Mouse (Mus musculus) monocyte, adult 59 days (primary cell): ENCODE results near the gene Rfng. TPM values are rescaled to one million over a fixed set of nuclear protein-coding genes. Genes with fewer than 3 reads are reported as not detected.

Source experiments
- total RNA-seq, 2 experiments: library from RNA; stranded (reverse); gene quantifications; one replicate each; pipeline ENCODE4 v1.2.4; 2023

The Rfng gene
- 10 to 100 TPM; 16.9 to 20.9 TPM for total RNA-seq

GRCm38 (mm10) chr11:120784064-120784791 lies at the start of gene Rfng, which contains the start of gene Gps1:
TSS of gene Rfng (minus strand) at chr11:120784207.
TSS of gene Gps1 (plus strand) at chr11:120784272.

GRCm38 (mm10) chr11:120823956-120824786 lies 40.2 kb upstream of the Rfng start, which contains the start of gene Fasn:
TSS of gene Fasn (minus strand) at chr11:120824547.

GRCm38 (mm10) chr11:120795756-120796613 lies 12.0 kb upstream of the Rfng start, which contains the start of gene Dus1l:
TSS of gene Dus1l (minus strand) at chr11:120796403.

GRCm38 (mm10) chr11:120762672-120763041 lies 21.4 kb downstream of the Rfng start, which contains the start of gene Hmga1b:
TSS of gene Hmga1b (plus strand) at chr11:120762794.

GRCm38 (mm10) chr11:120731858-120732680 lies 51.9 kb downstream of the Rfng start, which contains the start of gene Cbr2:
TSS of gene Cbr2 (minus strand) at chr11:120732114.

Other genes starting within 250 kb of the Rfng start
- 10 to 100 TPM; 52.0 to 52.6 TPM for gene Mcrip1, start 234.5 kb downstream of the Rfng start, total RNA-seq
- gene Ppp1r27, start 233.1 kb downstream of the Rfng start, total RNA-seq = not detected
- gene P4hb, start 211.0 kb downstream of the Rfng start, total RNA-seq = 100 to 1,000 TPM; 348 to 375 TPM
- gene Arhgdia, start 202.6 kb downstream of the Rfng start, total RNA-seq = 100 to 1,000 TPM; 623 to 655 TPM
- 100 to 1,000 TPM in 1 of 2 experiments, 10 to 100 TPM in 1; 90.1 to 103 TPM for gene Alyref, start 185.8 kb downstream of the Rfng start, total RNA-seq
- gene Anapc11, start 185.8 kb downstream of the Rfng start, total RNA-seq = 10 to 100 TPM; 55.8 to 56.4 TPM
- 1 to 10 TPM in 1 of 2 experiments, not detected in 1; 1.4 TPM for gene Npb, start 175.7 kb downstream of the Rfng start, total RNA-seq
- gene Pcyt2, start 166.3 kb downstream of the Rfng start, total RNA-seq = 10 to 100 TPM; 66.8 to 75.4 TPM
- 100 to 1,000 TPM; 122 to 125 TPM for gene Sirt7, start 159.0 kb downstream of the Rfng start, total RNA-seq
- 100 to 1,000 TPM in 1 of 2 experiments, 10 to 100 TPM in 1; 96.6 to 101 TPM for gene Mafg, start 150.6 kb downstream of the Rfng start, total RNA-seq
- under 1 TPM in 1 of 2 experiments, not detected in 1; 0.27 TPM for gene Pycr1, start 140.4 kb downstream of the Rfng start, total RNA-seq
- not detected for gene Myadml2, start 136.0 kb downstream of the Rfng start, total RNA-seq
- not detected for gene Notum, start 123.0 kb downstream of the Rfng start, total RNA-seq
- gene Aspscr1, start 111.2 kb downstream of the Rfng start, total RNA-seq = 10 to 100 TPM; 77.9 to 83.1 TPM
- gene Cenpx, start 70.5 kb downstream of the Rfng start, total RNA-seq = 10 to 100 TPM; 34.6 to 45.6 TPM
- 10 to 100 TPM; 30.5 to 36.0 TPM for gene Lrrc45, start 70.3 kb downstream of the Rfng start, total RNA-seq
- 1 to 10 TPM; 1.0 to 2.9 TPM for gene Rac3, start 62.7 kb downstream of the Rfng start, total RNA-seq
- gene Dcxr, start 56.9 kb downstream of the Rfng start, total RNA-seq = 10 to 100 TPM; 26.2 to 29.1 TPM
- 10 to 100 TPM; 11.8 to 24.2 TPM for gene Cbr2, start 52.1 kb downstream of the Rfng start, total RNA-seq
- gene Hmga1b, start 21.4 kb downstream of the Rfng start, total RNA-seq = 10 to 100 TPM; 40.5 to 48.6 TPM
- 10 to 100 TPM; 53.1 to 57.5 TPM for gene Gps1, start 65 bp upstream of the Rfng start, total RNA-seq
- gene Dus1l, start 12.2 kb upstream of the Rfng start, total RNA-seq = 10 to 100 TPM; 39.3 to 50.0 TPM
- 10 to 100 TPM; 46.7 to 64.3 TPM for gene Fasn, start 40.3 kb upstream of the Rfng start, total RNA-seq
- gene Ccdc57, start 148.7 kb upstream of the Rfng start, total RNA-seq = under 1 TPM; 0.58 to 0.88 TPM
- 100 to 1,000 TPM; 145 to 159 TPM for gene Slc16a3, start 164.3 kb upstream of the Rfng start, total RNA-seq
- gene Csnk1d, start 207.1 kb upstream of the Rfng start, total RNA-seq = 100 to 1,000 TPM; 146 to 149 TPM